Mouse (Mus musculus): Measurements from ENCODE around the gene S100a11. TPM values are rescaled to one million over a fixed set of nuclear protein-coding genes. Genes with fewer than 3 reads are reported as not detected.

The S100a11 gene
- total RNA-seq, 2 experiments from 2014 or later, result 16.7 to 17.7 TPM

GRCm38 (mm10) chr3:93554981-93555877 is 34.9 kb downstream of the S100a11 start, which contains the start of gene S100a10:
TSS of gene S100a10 (plus strand) at chr3:93555080.
- no peak for DNase-seq (ENCODE audit: low spot score in 2 of 2)
- intact Hi-C loops (cut with DNase I), result no loop called here

DNA sequence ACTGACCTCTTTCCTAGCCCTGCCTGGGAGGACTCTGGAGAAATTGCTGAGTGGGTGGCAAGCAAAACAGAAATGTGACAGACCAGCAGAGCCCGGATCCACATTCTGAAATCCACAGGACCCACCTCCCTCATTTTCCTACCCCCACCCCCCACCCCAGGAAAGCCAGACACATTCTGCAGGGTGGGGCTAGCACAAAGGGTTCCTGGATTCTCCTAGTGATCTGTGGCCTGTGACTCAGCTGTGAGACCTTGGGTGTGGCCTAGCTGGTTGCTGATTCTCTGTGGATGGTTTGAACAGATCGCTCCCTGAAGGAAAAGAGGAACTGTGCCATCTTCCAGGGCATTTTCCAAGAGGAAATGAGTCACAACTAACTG is 35.6 kb downstream of the S100a11 start:
- no peak for DNase-seq (ENCODE audit: low spot score in 2 of 2)
- intact Hi-C loops (cut with DNase I), result no loop called here

- DNase-seq (ENCODE audit: low spot score in 2 of 2), result no peak
- intact Hi-C loops (cut with DNase I), result no loop called here
These were observed 36.3 kb downstream of the S100a11 start for GRCm38 (mm10) chr3:93556599-93556998.

- intact Hi-C loops (cut with DNase I), result no loop called here
- no peak for DNase-seq (ENCODE audit: low spot score in 2 of 2)
These were observed 37.2 kb downstream of the S100a11 start for GRCm38 (mm10) chr3:93557471-93557870.

- no peak for DNase-seq (ENCODE audit: low spot score in 2 of 2)
- intact Hi-C loops (cut with DNase I), result no loop called here
These were observed 39.7 kb downstream of the S100a11 start for GRCm38 (mm10) chr3:93559961-93560360.

DNA sequence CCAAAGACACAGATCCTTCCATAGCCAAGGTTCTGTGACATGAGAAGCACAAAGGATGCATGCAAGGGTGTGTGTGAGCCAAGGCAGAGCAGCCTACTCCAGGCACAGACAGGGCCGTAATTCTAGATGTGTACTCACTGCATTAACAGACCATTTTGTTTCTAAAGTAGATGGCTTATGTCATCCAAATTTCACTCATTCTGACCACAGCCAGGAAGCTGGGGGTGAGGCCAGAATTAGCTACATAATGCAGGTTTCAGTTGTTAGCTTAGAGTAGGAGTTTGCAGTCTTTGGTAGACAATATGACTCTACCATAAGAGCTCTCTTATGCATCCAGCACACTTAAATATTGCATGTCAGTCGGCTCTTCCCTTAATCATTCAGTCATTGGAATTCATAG is 42.1 kb downstream of the S100a11 start:
- intact Hi-C loops (cut with DNase I), result no loop called here

GRCm38 (mm10) chr3:93563216-93563615 is 42.9 kb downstream of the S100a11 start:
- intact Hi-C loops (cut with DNase I), result no loop called here
- DNase-seq (ENCODE audit: low spot score in 2 of 2), result no peak

More for the DNA sequence above, 42.1 kb downstream of the S100a11 start:
- no peak for DNase-seq (ENCODE audit: low spot score in 2 of 2)

DNA sequence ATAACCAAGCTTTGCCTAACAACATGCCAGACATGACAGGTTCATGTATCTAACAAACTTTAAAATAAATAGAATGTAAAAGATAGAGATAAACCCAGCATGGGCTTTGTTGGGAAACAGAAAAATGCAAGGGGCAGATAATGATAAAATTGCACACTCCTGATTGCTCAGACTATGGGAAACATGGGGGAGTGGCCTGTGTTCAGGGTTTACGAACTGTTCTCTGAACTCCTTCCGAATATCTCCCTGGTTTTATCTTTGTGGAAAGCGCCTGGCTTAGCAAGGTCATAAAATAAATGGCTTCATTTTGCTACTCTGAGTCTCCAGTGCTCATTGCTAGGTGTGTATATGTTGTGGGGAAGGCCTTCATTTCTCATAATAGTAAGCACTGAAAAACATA is 46.6 kb downstream of the S100a11 start:
- intact Hi-C loops (cut with DNase I), result no loop called here

DNA sequence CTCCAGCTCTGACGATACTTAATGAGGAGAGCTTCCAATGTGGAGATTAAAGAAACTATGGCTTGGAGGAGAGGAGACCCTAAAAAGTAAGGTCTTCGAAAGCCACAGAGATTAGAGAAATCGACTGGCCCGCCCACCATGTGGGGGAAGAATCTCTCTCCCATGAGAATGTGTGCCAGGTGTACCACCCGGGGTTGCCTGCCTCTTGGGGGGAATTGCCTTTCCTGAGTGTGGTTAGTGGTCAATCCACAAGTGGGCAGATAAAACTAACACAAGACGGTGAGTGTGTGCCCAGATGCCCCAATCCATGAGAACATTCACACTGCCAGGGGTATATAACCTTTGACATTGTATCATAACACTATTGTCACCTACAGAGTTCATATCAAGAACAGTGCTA is 47.4 kb downstream of the S100a11 start:
- intact Hi-C loops (cut with DNase I), result no loop called here
- no peak for DNase-seq (ENCODE audit: low spot score in 2 of 2)

More for the DNA sequence above, 46.6 kb downstream of the S100a11 start:
- DNase-seq (ENCODE audit: low spot score in 2 of 2), result no peak

DNA sequence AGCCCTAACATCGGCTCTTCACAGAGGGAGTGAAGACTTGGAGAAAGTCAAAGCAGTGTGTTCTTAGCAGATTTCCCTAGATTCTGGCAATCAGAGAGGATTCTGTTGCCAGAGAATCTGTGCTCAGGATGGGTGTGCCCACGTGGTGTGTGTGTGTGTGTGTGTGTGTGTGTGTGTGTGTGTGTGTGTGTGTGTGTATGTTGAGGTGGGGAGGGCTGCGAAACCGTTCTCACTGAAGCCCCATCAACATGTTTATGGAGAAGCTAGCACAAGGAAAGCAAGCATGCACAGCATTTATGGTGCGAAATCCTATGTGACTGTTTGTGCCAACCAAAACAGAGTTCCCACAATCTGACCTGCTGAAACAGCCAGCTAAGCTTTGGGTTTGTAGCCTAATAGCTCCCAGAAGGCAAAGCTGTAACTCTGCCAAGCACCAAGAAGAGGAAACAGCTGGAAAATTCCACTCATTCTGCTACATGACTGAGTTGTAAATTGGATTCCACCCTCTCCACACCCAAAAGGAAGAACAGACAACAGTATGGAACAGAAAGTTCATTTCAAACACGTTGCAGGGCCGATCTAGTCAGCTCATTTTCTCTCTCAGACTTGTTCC is 48.2 kb downstream of the S100a11 start:
- peak; percentile 34 to 70 for DNase-seq (ENCODE audit: low spot score in 2 of 2)
- intact Hi-C loops (cut with DNase I), result no loop called here

DNA sequence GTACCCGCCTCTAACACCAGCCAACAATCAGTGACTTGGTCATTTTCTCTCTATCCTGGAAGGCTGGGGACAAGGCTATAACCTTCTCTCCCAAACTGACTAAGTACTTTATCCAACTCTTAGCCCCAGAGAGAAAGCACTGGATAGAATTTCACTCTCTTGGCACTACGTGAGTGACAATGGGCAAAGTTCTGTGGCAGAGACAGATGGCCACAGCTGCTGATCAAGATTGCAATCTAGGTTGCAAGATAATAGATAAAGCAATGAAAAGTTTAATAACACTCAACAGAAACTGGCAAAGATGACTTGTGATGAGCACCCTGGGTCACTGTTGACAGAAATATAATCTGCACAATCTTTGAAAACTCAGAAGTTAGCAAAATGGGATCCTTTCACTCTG is 48.8 kb downstream of the S100a11 start:
- intact Hi-C loops (cut with DNase I), result no loop called here
- DNase-seq (ENCODE audit: low spot score in 2 of 2), result no peak

DNA sequence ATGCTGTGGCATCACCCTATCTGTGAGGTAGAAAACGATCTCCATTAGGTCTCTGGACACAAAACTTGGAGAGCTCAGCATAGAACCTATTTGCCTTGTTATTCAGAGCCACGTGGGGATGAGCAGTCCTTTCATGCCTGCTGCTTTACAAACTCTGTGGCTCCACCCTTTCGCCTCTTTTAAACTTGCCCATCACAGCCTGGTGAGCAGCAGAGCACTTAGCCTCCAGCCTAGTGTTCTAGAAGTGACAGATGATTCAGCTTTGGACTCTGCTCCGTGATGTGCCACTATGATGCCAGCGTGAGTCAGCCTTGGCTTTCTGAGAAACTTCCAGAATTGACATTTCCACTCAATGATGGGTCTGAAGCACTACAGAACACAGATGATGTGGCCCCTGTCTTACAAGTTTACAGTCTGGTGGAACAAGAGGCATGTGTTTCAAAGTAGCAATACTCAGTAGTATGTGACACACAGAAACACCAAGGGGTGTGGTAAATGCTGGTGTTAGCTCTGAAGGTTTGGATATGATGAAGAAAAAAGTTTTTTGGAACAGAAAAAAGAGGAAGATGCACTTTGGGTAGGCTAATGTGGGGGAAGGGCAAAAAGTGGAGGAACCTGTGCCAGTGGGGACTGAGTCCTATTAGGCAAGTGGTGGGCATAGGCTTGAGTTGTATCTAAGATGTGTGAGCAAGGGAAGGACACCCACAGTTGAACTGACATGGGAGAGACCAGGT is 51.9 kb downstream of the S100a11 start:
- intact Hi-C loops (cut with DNase I), result no loop called here
- no peak for DNase-seq (ENCODE audit: low spot score in 2 of 2)

Other genes starting within 250 kb of the S100a11 start
- not detected for gene Flg, start 247.0 kb upstream of the S100a11 start, total RNA-seq (2021)
- gene Hrnr, start 200.7 kb upstream of the S100a11 start, total RNA-seq (2021), result not detected
- not detected for gene Rptn, start 126.8 kb upstream of the S100a11 start, total RNA-seq (2021)
- under 1 TPM; 0.83 to 0.99 TPM for gene Tchh, start 78.2 kb upstream of the S100a11 start, total RNA-seq (2021)
- not detected for gene Tchhl1, start 51.7 kb upstream of the S100a11 start, total RNA-seq (2021)
- 10 to 100 TPM; 35.8 to 37.2 TPM for gene S100a10, start 34.6 kb downstream of the S100a11 start, total RNA-seq (2021)
- not detected for gene Tdpoz2, start 132.2 kb downstream of the S100a11 start, total RNA-seq (2021)
- gene Tdpoz1, start 155.8 kb downstream of the S100a11 start, total RNA-seq (2021), result not detected
- gene Gm37596, start 172.6 kb downstream of the S100a11 start, total RNA-seq (2021), result not detected